Mouse (Mus musculus) thymus, adult 2 months (tissue): ENCODE measurements around the gene Chl1.

Experiments
- CTCF ChIP-seq: fragments of 200-500 bp; IDR thresholded peaks from 2 replicates; pipeline ENCODE4 v1.5.1; 2012; ENCODE audit warnings: mild to moderate bottlenecking, control low read depth, low read length, moderate library complexity, borderline replicate concordance; ENCODE audit not compliant: control insufficient read depth, poor library complexity, insufficient read depth; ENCODE audit errors: extremely low read depth
- POLR2A ChIP-seq: fragments of 200-500 bp; IDR thresholded peaks from 2 replicates; pipeline ENCODE4 v1.6.1; 2012; ENCODE audit warnings: mild to moderate bottlenecking, low read length, control low read depth, moderate library complexity; ENCODE audit not compliant: control insufficient read depth, poor library complexity, insufficient read depth; ENCODE audit errors: extremely low read depth

DNA sequence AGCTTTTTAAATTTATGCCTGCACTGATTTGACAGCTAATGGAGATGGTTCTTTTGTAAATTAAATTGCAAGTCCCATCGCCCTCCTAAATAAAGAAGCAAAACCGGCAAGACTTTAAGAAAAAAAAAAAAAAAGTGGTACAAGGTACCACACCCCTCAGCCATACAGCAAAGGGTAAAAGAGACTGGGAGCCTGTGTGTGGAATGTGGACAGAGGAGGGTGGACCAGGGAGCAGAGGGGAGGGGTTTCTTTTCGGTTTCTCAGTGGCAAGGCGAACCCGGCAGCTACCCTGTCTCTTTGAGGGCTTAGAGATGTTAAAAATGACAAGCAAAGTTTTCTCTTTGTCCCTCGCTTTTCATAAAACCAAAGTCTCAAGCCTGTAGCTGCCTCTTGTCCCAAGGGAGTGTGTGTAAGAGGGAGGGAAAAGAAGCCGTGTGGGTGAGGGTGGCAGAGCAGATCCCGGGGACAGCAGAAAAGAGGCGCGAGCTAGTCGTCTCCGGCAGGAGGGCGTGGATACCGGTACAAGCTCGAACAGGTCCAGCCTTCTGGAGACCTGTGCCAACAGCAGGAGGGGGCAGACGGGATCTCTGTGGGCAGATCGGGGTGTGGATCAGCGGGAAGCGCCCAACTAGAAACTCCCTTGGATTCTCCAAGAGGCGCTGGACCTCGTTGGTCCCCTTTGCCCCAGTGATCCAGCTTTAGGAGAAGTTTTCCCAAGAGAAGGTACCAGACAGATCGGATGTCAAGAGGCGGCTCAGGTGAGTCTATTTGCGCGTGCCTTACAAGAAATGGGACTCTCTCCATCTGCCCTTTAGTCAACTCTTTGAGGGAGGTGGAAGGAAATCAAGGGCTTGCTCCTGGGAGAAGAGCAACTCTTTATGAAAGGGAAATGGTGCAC is at the start of gene Chl1:
- TF ChIP-seq CTCF: no peak
- no peak for TF ChIP-seq POLR2A
